Mouse (Mus musculus) midbrain, embryonic 10.5 days (tissue): ENCODE results near the gene Zic5. TPM values are rescaled to one million over a fixed set of nuclear protein-coding genes. Genes with fewer than 3 reads are reported as not detected.

ENCODE experiments used
- DNase-seq: peaks from one replicate; pipeline ENCODE4 v3.0.0-alpha.2; 2017; ENCODE audit warnings: low spot score
- H3K27ac ChIP-seq: fragments of 300-500 bp; sonication (generic); replicated peaks from 2 replicates; pipeline ENCODE4 v1.5.1; 2016; ENCODE audit warnings: mild to moderate bottlenecking
- H3K27me3 ChIP-seq: fragments of 300-500 bp; sonication (generic); 2 replicates; pipeline ENCODE4 v1.6.1; 2016; ENCODE audit warnings: low read depth, mild to moderate bottlenecking; ENCODE audit not compliant: poor library complexity, severe bottlenecking
- H3K36me3 ChIP-seq: fragments of 300-500 bp; sonication (generic); 2 replicates; pipeline ENCODE4 v1.6.1; 2016; ENCODE audit warnings: mild to moderate bottlenecking, moderate library complexity
- H3K4me1 ChIP-seq: fragments of 300-500 bp; sonication (generic); 2 replicates; pipeline ENCODE4 v1.6.1; 2016
- H3K4me3 ChIP-seq: fragments of 300-500 bp; sonication (generic); 2 replicates; pipeline ENCODE4 v1.5.1; 2016; ENCODE audit warnings: mild to moderate bottlenecking, moderate library complexity
- H3K9me3 ChIP-seq: fragments of 300-500 bp; sonication (generic); replicated peaks from 2 replicates; pipeline ENCODE4 v1.6.1; 2016; ENCODE audit warnings: mild to moderate bottlenecking
- WGBS: fragments of 180-500 bp; shearing (Covaris S2); methylation state at CpG from one replicate; pipeline ENCODE4 v1.1.7; 2016; 5-methylcytosine and 5-hydroxymethylcytosine counted together
- polyA plus RNA-seq: library from polyadenylated mRNA; unstranded; fragments of >200 nt; fragmentation: Nextera tagmentation; extraction: Ambion mirVana; gene quantifications from 2 replicates; pipeline ENCODE4 v1.2.1, GENCODE M21; 2016

Gene Zic5
- polyA plus RNA-seq, 1 experiment from 2014 or later, result 15.3 TPM

DNA sequence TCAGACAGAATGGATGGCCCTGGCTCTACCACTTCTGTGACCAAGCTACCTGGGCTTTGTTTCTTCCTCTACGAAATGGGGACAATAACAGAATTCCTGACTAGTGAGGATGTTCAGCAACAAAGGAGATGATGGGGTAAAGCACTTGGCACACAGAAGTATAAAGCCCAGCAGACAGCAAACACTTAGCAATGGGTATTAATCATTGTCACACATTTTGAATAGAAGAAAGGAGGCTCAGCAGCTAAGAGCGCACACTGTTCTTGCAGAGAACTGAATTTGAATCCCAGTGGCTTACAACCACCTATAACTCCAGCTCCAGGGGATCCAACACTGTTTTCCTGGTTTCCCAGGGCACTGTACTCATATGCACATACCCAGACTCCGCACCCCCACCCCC is 37.8 kb downstream of the Zic5 start:
- no peak overlapping the region for H3K4me3 ChIP-seq
- H3K27ac ChIP-seq, result no peak overlapping the region
- WGBS, result 90% methylated on average over 3 of the region's 3 CpGs
- no peak for DNase-seq
- H3K9me3 ChIP-seq, result no peaks in the 10 kb centered on the region
- H3K27me3 ChIP-seq, result peaks cover 30% of the 10 kb centered on the region
- peaks cover 28% of the 10 kb centered on the region for H3K4me1 ChIP-seq
- no peaks in the 10 kb centered on the region for H3K36me3 ChIP-seq

DNA sequence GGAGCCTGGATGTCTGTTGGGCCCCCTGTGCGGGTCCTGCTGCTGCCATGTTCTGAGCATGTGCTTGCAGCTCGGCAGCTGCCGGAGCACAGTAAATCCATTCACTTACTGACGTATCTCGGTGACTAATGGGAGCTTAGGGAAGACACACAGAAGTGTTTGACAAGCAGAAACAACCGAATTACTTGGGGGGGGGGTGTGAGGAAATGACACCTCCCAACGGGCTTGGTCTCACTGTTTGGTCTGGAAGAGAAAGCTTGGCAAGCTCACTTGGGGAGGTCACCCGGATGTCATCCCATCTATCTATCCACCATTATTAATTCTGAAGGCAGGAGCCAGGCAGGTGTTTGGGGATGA is 38.3 kb downstream of the Zic5 start:
- DNase-seq, result no peak
- Histone ChIP-seq H3K4me3 (no peak overlapping the region), H3K27ac (peak overlapping the region; percentile 55), H3K27me3 (peaks cover 34% of the 10 kb centered on the region), H3K36me3 (no peaks in the 10 kb centered on the region), H3K4me1 (peaks cover 23% of the 10 kb centered on the region), H3K9me3 (no peaks in the 10 kb centered on the region)
- 63% methylated on average over 8 of the region's 8 CpGs for WGBS

DNA sequence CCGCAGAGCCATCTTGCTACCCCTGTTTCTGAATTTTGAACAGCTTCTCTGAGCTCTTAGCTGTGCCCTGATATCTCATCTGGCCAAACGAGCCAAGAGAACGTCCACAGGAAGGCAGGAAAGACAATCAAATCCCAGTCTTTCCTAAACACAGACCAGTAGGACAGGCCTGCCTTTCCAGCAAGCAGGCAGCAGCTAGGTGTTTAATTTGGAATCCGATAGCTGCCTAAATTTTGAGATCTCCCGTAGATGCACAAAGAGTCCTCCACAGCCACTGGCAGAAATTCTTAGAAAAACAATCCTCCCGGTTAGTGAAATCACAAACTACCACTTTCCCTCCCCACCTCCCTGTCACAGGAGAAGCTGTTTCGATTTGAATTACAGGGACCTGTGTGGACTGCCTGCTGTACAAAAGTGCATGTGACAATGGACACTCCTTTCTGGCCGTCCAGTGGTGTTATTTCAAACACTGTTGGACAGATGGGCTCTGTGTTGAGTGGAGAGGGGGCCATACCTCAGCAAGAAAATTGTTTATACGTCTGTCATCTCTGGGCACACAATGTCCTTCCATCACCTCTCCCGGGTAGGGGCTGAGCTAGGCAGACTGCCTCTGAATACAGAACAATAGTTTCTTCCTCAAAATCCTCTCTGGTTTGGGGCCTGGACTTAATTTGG is 38.8 kb downstream of the Zic5 start:
- 66% methylated on average over 10 of the region's 10 CpGs for WGBS
- H3K4me1 ChIP-seq, result peaks cover 23% of the 10 kb centered on the region
- H3K9me3 ChIP-seq, result no peaks in the 10 kb centered on the region
- DNase-seq, result no peak
- H3K27me3 ChIP-seq, result peaks cover 39% of the 10 kb centered on the region
- no peak overlapping the region for H3K4me3 ChIP-seq
- H3K36me3 ChIP-seq, result no peaks in the 10 kb centered on the region
- peak overlapping the region; percentile 55 for H3K27ac ChIP-seq

DNA sequence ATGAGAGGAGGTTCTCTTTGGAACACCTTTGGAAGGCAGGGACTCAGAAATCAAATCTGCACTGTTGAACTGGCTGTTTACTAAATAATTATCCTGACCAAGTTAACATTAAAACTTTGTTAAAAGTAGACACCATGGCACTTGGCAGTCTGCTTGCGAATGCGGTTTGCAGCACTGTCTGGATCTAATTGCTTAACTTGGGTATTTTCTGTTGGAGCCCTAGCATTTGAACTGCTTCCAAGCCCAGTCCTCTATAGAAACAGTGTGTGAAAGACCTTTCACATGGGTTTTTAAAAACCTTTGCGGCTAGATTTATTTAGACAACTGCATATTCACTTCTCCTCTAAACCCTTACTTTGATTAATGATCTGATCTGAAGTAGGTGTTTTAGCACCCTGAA is 41.0 kb downstream of the Zic5 start:
- DNase-seq, result no peak
- 95% methylated on average over 3 of the region's 3 CpGs for WGBS
- Histone ChIP-seq H3K9me3 (no peaks in the 10 kb centered on the region), H3K27me3 (peaks cover 52% of the 10 kb centered on the region), H3K27ac (no peak overlapping the region), H3K36me3 (no peaks in the 10 kb centered on the region), H3K4me1 (peaks cover 23% of the 10 kb centered on the region), H3K4me3 (no peak overlapping the region)

DNA sequence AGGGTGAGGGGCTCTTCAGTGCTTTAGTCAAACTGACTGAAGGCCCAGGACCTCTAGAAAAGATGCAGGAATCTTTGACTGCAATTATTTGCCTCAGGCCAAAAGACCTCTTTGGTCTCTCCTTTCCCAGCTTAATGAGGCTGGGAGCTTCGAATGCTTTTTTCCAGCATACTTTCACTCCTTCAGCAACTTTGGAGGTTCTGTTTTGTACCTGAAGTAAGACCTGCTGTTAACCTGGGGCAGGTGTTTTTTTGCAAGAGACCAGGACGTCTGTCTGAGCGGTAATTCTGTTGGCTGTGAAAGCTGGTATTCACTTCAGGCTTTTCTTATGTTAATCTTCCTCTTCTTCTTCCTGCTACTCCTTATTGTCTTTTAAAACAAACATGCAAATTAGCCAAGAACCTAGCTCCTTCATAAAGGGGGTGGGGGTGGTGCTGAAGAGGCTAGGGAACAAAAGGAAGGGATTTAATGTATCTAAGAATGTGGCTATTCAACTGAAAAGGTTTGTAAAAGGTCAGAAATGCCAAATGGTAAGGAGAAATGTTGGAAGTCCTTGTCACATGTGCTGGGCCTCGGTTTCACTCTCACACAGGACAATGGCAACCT is 49.2 kb downstream of the Zic5 start:
- H3K4me1 ChIP-seq, result peaks cover 34% of the 10 kb centered on the region
- no peak overlapping the region for H3K4me3 ChIP-seq
- no peak for DNase-seq
- 0 out of 2 replicates have a peak, but pooled peaks cover 3% of the 10 kb centered on the region for H3K9me3 ChIP-seq
- peaks cover 4% of the 10 kb centered on the region; the same call in 1 of the 2 replicates for H3K36me3 ChIP-seq
- H3K27me3 ChIP-seq, result peaks cover 62% of the 10 kb centered on the region
- H3K27ac ChIP-seq, result peak overlapping the region; percentile 61
- WGBS, result 11% methylated on average over 4 of the region's 4 CpGs

DNA sequence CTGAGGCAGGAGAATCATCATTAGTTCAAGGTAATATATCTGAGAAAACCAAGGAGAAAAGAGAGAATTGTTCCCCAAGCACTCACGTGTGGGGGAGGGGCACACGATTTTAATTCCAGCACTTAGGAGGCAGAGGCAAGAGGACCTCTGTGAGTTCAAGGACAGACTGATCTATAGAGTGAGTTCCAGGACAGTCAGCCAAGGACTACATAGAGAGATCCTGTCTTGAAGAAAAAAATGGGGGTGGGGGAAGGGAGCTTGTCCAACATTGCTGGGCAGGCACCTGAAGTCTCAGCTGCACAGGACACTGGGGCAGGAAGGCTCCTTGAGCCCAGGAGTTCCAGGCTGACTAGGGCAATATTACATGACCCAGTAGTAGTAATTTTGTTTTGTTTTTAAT is 50.7 kb downstream of the Zic5 start:
- no peak overlapping the region for H3K27ac ChIP-seq
- no peak overlapping the region for H3K4me3 ChIP-seq
- H3K4me1 ChIP-seq, result peaks cover 45% of the 10 kb centered on the region
- peaks cover 4% of the 10 kb centered on the region; the same call in 1 of the 2 replicates for H3K36me3 ChIP-seq
- H3K9me3 ChIP-seq, result 0 out of 2 replicates have a peak, but pooled peaks cover 3% of the 10 kb centered on the region
- DNase-seq, result no peak
- WGBS, result 93% methylated on average over 2 of the region's 2 CpGs
- H3K27me3 ChIP-seq, result peaks cover 69% of the 10 kb centered on the region

DNA sequence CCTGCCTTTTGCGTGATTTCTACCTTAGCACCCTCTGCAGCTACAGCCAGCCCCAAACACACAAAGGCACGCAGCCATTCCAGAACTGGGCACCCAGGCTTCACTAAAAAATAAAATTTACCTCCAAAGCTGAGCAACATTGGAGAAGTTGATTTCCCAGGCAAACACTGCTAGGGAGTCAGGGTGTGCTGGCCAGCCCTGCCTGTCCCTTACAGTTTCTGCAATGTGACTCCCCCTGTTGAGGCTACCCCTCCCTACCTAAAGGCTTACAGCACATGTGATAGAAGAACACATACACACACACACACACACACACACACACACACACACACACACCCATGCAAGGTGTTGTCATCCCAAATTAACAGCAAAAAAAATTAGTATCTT is 51.9 kb downstream of the Zic5 start:
- H3K4me1 ChIP-seq, result peaks cover 50% of the 10 kb centered on the region
- 0 out of 2 replicates have a peak, but pooled peaks cover 3% of the 10 kb centered on the region for H3K9me3 ChIP-seq
- peaks cover 4% of the 10 kb centered on the region; the same call in 1 of the 2 replicates for H3K36me3 ChIP-seq
- H3K27me3 ChIP-seq, result peaks cover 69% of the 10 kb centered on the region
- H3K4me3 ChIP-seq, result no peak overlapping the region
- 60% methylated on average over 2 of the region's 2 CpGs for WGBS
- H3K27ac ChIP-seq, result peak overlapping the region; percentile 57; the same call in 1 of the 2 replicates
- no peak for DNase-seq

DNA sequence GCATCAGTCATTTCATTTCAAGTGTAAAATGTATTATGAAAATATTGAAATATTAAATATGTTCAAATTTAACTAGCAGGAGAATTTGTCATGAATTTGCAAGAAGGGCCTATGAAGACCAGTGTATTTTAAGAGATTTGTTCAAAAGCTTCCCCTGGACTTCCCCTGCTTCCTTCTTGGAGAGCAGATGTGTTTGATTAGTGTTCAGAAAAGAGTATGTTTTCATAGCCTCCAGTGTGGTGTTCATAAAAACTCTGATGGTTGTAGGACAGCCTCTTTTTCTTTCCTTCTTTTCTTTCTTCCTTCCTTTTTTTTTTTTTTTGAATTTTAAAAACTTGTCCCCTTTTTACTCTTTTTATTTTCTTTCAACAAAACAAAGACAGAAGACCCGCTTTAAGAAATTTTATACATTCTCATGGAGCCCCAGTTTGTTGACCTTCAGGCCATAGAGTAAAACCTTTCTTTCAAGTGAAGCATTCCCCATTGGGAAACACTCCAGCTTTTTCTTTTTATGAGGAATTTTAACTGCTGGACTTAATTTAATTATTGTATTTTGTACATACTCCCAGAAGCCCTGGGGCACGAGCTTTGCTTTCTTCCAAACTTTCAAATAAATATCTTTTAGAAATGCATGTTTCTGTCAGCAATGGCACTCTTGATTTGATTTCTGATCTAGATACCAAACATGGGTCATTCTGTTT is 52.5 kb downstream of the Zic5 start:
- Histone ChIP-seq H3K36me3 (peaks cover 4% of the 10 kb centered on the region; the same call in 1 of the 2 replicates), H3K27me3 (peaks cover 69% of the 10 kb centered on the region), H3K4me3 (no peak overlapping the region), H3K27ac (no peak overlapping the region), H3K9me3 (0 out of 2 replicates have a peak, but pooled peaks cover 3% of the 10 kb centered on the region), H3K4me1 (peaks cover 53% of the 10 kb centered on the region)
- DNase-seq, result no peak
- 62% methylated on average over 2 of the region's 2 CpGs for WGBS

Other genes starting within 250 kb of the Zic5 start
- 0.82 and 1.3 TPM in 2 replicates for gene Gm5089, start 14.6 kb downstream of the Zic5 start, polyA plus RNA-seq
- 5.7 and 6.4 TPM in 2 replicates for gene Zic2, start 9.8 kb upstream of the Zic5 start, polyA plus RNA-seq
- gene Gm10837, start 24.9 kb upstream of the Zic5 start, polyA plus RNA-seq, result 0.07 and 0.25 TPM in 2 replicates
- gene Pcca, start 68.6 kb upstream of the Zic5 start, polyA plus RNA-seq, result 30.5 TPM in 2 replicates